Mouse (Mus musculus): ENCODE measurements around the gene Clhc1. TPM values are rescaled to one million over a fixed set of nuclear protein-coding genes. Genes with fewer than 3 reads are reported as not detected.

Gene Clhc1
- polyA plus RNA-seq, 1 experiment from 2014 or later: 0.16 TPM

- Histone ChIP-seq H3K27ac (ENCODE audit: low read length) (no peak overlapping the region), H3K9me3 (ENCODE audit: control insufficient read depth, low read depth, low read length) (no peaks in the 10 kb centered on the region), H3K4me1 (ENCODE audit: control insufficient read depth, insufficient read depth, low read length) (no peaks in the 10 kb centered on the region), H3K27me3 (ENCODE audit: control insufficient read depth, insufficient read depth, low read length) (no peaks in the 10 kb centered on the region), H3K36me3 (ENCODE audit: control insufficient read depth, insufficient read depth, low read length) (no peaks in the 10 kb centered on the region), H3K4me3 (ENCODE audit: low read depth, low read length) (no peak overlapping the region), H3K4me2 (replicated peaks; ENCODE audit: low read depth, low read length) (no peak overlapping the region), H3K9ac (replicated peaks; ENCODE audit: low read depth, low read length) (no peak overlapping the region)
- ATAC-seq (ENCODE audit: insufficient number of reproducible peaks, insufficient read depth, low FRiP score, low read depth): no peak
These were observed 49.4 kb downstream of the Clhc1 start for GRCm38 (mm10) chr11:29597159-29597558.

- no peak overlapping the region for H3K4me2 ChIP-seq (replicated peaks; ENCODE audit: low read depth, low read length)
- no peak overlapping the region for H3K9ac ChIP-seq (replicated peaks; ENCODE audit: low read depth, low read length)
- H3K27me3 ChIP-seq (ENCODE audit: control insufficient read depth, insufficient read depth, low read length): no peaks in the 10 kb centered on the region
- ATAC-seq (ENCODE audit: insufficient number of reproducible peaks, insufficient read depth, low FRiP score, low read depth): no peak
- no peaks in the 10 kb centered on the region for H3K9me3 ChIP-seq (ENCODE audit: control insufficient read depth, low read depth, low read length)
- no peaks in the 10 kb centered on the region for H3K36me3 ChIP-seq (ENCODE audit: control insufficient read depth, insufficient read depth, low read length)
- H3K4me1 ChIP-seq (ENCODE audit: control insufficient read depth, insufficient read depth, low read length): no peaks in the 10 kb centered on the region
- H3K4me3 ChIP-seq (ENCODE audit: low read depth, low read length): no peak overlapping the region
- H3K27ac ChIP-seq (ENCODE audit: low read length): no peak overlapping the region
These were observed 51.2 kb downstream of the Clhc1 start for GRCm38 (mm10) chr11:29599000-29599399.

GRCm38 (mm10) chr11:29603581-29603980 lies 55.8 kb downstream of the Clhc1 start:
- no peaks in the 10 kb centered on the region for H3K27me3 ChIP-seq (ENCODE audit: control insufficient read depth, insufficient read depth, low read length)
- H3K36me3 ChIP-seq (ENCODE audit: control insufficient read depth, insufficient read depth, low read length): no peaks in the 10 kb centered on the region
- H3K9ac ChIP-seq (replicated peaks; ENCODE audit: low read depth, low read length): no peak overlapping the region
- H3K4me2 ChIP-seq (replicated peaks; ENCODE audit: low read depth, low read length): no peak overlapping the region
- 34% methylated on average over 2 of the region's 2 CpGs for WGBS
- H3K27ac ChIP-seq (ENCODE audit: low read length): no peak overlapping the region
- H3K9me3 ChIP-seq (ENCODE audit: control insufficient read depth, low read depth, low read length): no peaks in the 10 kb centered on the region
- H3K4me3 ChIP-seq (ENCODE audit: low read depth, low read length): no peak overlapping the region
- ATAC-seq (ENCODE audit: insufficient number of reproducible peaks, insufficient read depth, low FRiP score, low read depth): no peak
- 0 out of 2 replicates have a peak, but pooled peaks cover 3% of the 10 kb centered on the region for H3K4me1 ChIP-seq (ENCODE audit: control insufficient read depth, insufficient read depth, low read length)

- Histone ChIP-seq H3K4me2 (replicated peaks; ENCODE audit: low read depth, low read length) (no peak overlapping the region), H3K27me3 (ENCODE audit: control insufficient read depth, insufficient read depth, low read length) (no peaks in the 10 kb centered on the region), H3K4me1 (ENCODE audit: control insufficient read depth, insufficient read depth, low read length) (0 out of 2 replicates have a peak, but pooled peaks cover 3% of the 10 kb centered on the region), H3K27ac (ENCODE audit: low read length) (no peak overlapping the region), H3K4me3 (ENCODE audit: low read depth, low read length) (no peak overlapping the region), H3K36me3 (ENCODE audit: control insufficient read depth, insufficient read depth, low read length) (no peaks in the 10 kb centered on the region), H3K9me3 (ENCODE audit: control insufficient read depth, low read depth, low read length) (no peaks in the 10 kb centered on the region), H3K9ac (replicated peaks; ENCODE audit: low read depth, low read length) (no peak overlapping the region)
- WGBS: 75% methylated on average over 2 of the region's 2 CpGs
- no peak for ATAC-seq (ENCODE audit: insufficient number of reproducible peaks, insufficient read depth, low FRiP score, low read depth)
These were observed 59.8 kb downstream of the Clhc1 start for GRCm38 (mm10) chr11:29607465-29607990.

GRCm38 (mm10) chr11:29609756-29610468 lies 62.2 kb downstream of the Clhc1 start:
- no peak for ATAC-seq (ENCODE audit: insufficient number of reproducible peaks, insufficient read depth, low FRiP score, low read depth)
- 61% methylated on average over 5 of the region's 5 CpGs for WGBS

GRCm38 (mm10) chr11:29612007-29612406 lies 64.3 kb downstream of the Clhc1 start:
- H3K4me1 ChIP-seq (ENCODE audit: control insufficient read depth, insufficient read depth, low read length): no peaks in the 10 kb centered on the region
- no peak for ATAC-seq (ENCODE audit: insufficient number of reproducible peaks, insufficient read depth, low FRiP score, low read depth)
- no peaks in the 10 kb centered on the region for H3K9me3 ChIP-seq (ENCODE audit: control insufficient read depth, low read depth, low read length)
- H3K36me3 ChIP-seq (ENCODE audit: control insufficient read depth, insufficient read depth, low read length): no peaks in the 10 kb centered on the region
- H3K4me3 ChIP-seq (ENCODE audit: low read depth, low read length): no peak overlapping the region
- no peak overlapping the region for H3K9ac ChIP-seq (replicated peaks; ENCODE audit: low read depth, low read length)
- no peak overlapping the region for H3K4me2 ChIP-seq (replicated peaks; ENCODE audit: low read depth, low read length)
- H3K27me3 ChIP-seq (ENCODE audit: control insufficient read depth, insufficient read depth, low read length): no peaks in the 10 kb centered on the region
- H3K27ac ChIP-seq (ENCODE audit: low read length): no peak overlapping the region

More at GRCm38 (mm10) chr11:29609756-29610468, 62.2 kb downstream of the Clhc1 start:
- no peak overlapping the region for H3K4me2 ChIP-seq (replicated peaks; ENCODE audit: low read depth, low read length)
- H3K27ac ChIP-seq (ENCODE audit: low read length): no peak overlapping the region
- H3K9ac ChIP-seq (replicated peaks; ENCODE audit: low read depth, low read length): no peak overlapping the region
- no peaks in the 10 kb centered on the region for H3K27me3 ChIP-seq (ENCODE audit: control insufficient read depth, insufficient read depth, low read length)
- H3K4me3 ChIP-seq (ENCODE audit: low read depth, low read length): no peak overlapping the region
- no peaks in the 10 kb centered on the region for H3K9me3 ChIP-seq (ENCODE audit: control insufficient read depth, low read depth, low read length)
- 0 out of 2 replicates have a peak, but pooled peaks cover 3% of the 10 kb centered on the region for H3K4me1 ChIP-seq (ENCODE audit: control insufficient read depth, insufficient read depth, low read length)
- H3K36me3 ChIP-seq (ENCODE audit: control insufficient read depth, insufficient read depth, low read length): no peaks in the 10 kb centered on the region

GRCm38 (mm10) chr11:29613185-29613735 lies 65.5 kb downstream of the Clhc1 start:
- H3K9me3 ChIP-seq (ENCODE audit: control insufficient read depth, low read depth, low read length): no peaks in the 10 kb centered on the region
- H3K27me3 ChIP-seq (ENCODE audit: control insufficient read depth, insufficient read depth, low read length): no peaks in the 10 kb centered on the region
- no peaks in the 10 kb centered on the region for H3K4me1 ChIP-seq (ENCODE audit: control insufficient read depth, insufficient read depth, low read length)
- H3K4me2 ChIP-seq (replicated peaks; ENCODE audit: low read depth, low read length): no peak overlapping the region
- no peak overlapping the region for H3K4me3 ChIP-seq (ENCODE audit: low read depth, low read length)
- no peak overlapping the region for H3K27ac ChIP-seq (ENCODE audit: low read length)
- no peaks in the 10 kb centered on the region for H3K36me3 ChIP-seq (ENCODE audit: control insufficient read depth, insufficient read depth, low read length)
- WGBS: 90% methylated on average over 4 of the region's 4 CpGs
- no peak overlapping the region for H3K9ac ChIP-seq (replicated peaks; ENCODE audit: low read depth, low read length)
- ATAC-seq (ENCODE audit: insufficient number of reproducible peaks, insufficient read depth, low FRiP score, low read depth): no peak

GRCm38 (mm10) chr11:29614217-29614924 lies 66.6 kb downstream of the Clhc1 start:
- WGBS: 67% methylated on average over 6 of the region's 6 CpGs

More at GRCm38 (mm10) chr11:29614217-29614924, 66.6 kb downstream of the Clhc1 start:
- H3K36me3 ChIP-seq (ENCODE audit: control insufficient read depth, insufficient read depth, low read length): no peaks in the 10 kb centered on the region
- H3K4me1 ChIP-seq (ENCODE audit: control insufficient read depth, insufficient read depth, low read length): no peaks in the 10 kb centered on the region
- H3K27ac ChIP-seq (ENCODE audit: low read length): no peak overlapping the region
- no peak overlapping the region for H3K4me3 ChIP-seq (ENCODE audit: low read depth, low read length)
- ATAC-seq (ENCODE audit: insufficient number of reproducible peaks, insufficient read depth, low FRiP score, low read depth): peak; percentile 53; the same call in 1 of the 2 replicates
- no peak overlapping the region for H3K4me2 ChIP-seq (replicated peaks; ENCODE audit: low read depth, low read length)
- no peak overlapping the region for H3K9ac ChIP-seq (replicated peaks; ENCODE audit: low read depth, low read length)
- H3K9me3 ChIP-seq (ENCODE audit: control insufficient read depth, low read depth, low read length): no peaks in the 10 kb centered on the region
- no peaks in the 10 kb centered on the region for H3K27me3 ChIP-seq (ENCODE audit: control insufficient read depth, insufficient read depth, low read length)
